Mouse (Mus musculus) activated CD4-positive, CD25-positive, alpha-beta regulatory T cell, adult 4 months (primary cell): ENCODE data around the gene Cfap70. TPM values are rescaled to one million over a fixed set of nuclear protein-coding genes. Genes with fewer than 3 reads are reported as not detected.

Experiments
- polyA plus RNA-seq, 2 experiments: library from polyadenylated mRNA; unstranded; fragments of 100-300 nt; shearing (Covaris generic); gene quantifications; one replicate each; pipeline ENCODE4 v1.2.1; 2017

The Cfap70 gene
- polyA plus RNA-seq, 2 experiments from 2014 or later = not detected

Other genes with a start within 250 kb of the Cfap70 start
- gene Kcnk16, start 183.0 kb downstream of the Cfap70 start, polyA plus RNA-seq = not detected
- 10 to 100 TPM; 16.2 to 17.6 TPM for gene Nudt13, start 157.5 kb downstream of the Cfap70 start, polyA plus RNA-seq
- gene Ecd, start 104.1 kb downstream of the Cfap70 start, polyA plus RNA-seq = 10 to 100 TPM; 59.5 to 69.5 TPM
- 10 to 100 TPM; 38.4 to 66.1 TPM for gene Fam149b, start 104.1 kb downstream of the Cfap70 start, polyA plus RNA-seq
- 100 to 1,000 TPM; 100 to 140 TPM for gene Dnajc9, start 63.3 kb downstream of the Cfap70 start, polyA plus RNA-seq
- gene Mrps16, start 58.6 kb downstream of the Cfap70 start, polyA plus RNA-seq = 100 to 1,000 TPM; 127 to 128 TPM
- 10 to 100 TPM; 51.3 to 57.5 TPM for gene Anxa7, start 27.9 kb upstream of the Cfap70 start, polyA plus RNA-seq
- gene Mss51, start 44.7 kb upstream of the Cfap70 start, polyA plus RNA-seq = 1 to 10 TPM in 1 of 2 experiments, under 1 TPM in 1; 0.60 to 2.5 TPM
- gene Ppp3cb, start 94.3 kb upstream of the Cfap70 start, polyA plus RNA-seq = 10 to 100 TPM; 29.8 to 47.4 TPM
- gene Usp54, start 188.8 kb upstream of the Cfap70 start, polyA plus RNA-seq = 1 to 10 TPM; 1.6 to 2.2 TPM
- not detected for gene Myoz1, start 204.3 kb upstream of the Cfap70 start, polyA plus RNA-seq
- gene Synpo2l, start 216.1 kb upstream of the Cfap70 start, polyA plus RNA-seq = not detected
- 10 to 100 TPM; 94.7 to 97.5 TPM for gene Sec24c, start 222.1 kb upstream of the Cfap70 start, polyA plus RNA-seq
- gene Fut11, start 242.7 kb upstream of the Cfap70 start, polyA plus RNA-seq = 1 to 10 TPM; 5.6 to 6.6 TPM